Mouse (Mus musculus) MEL (cell line): ENCODE data around the gene Kiss1r.

ENCODE experiments used
- CHD2 ChIP-seq: IDR thresholded peaks from 2 replicates; pipeline ENCODE4 v1.6.1; 2011; ENCODE audit warnings: low read length, improper control_type of control experiment
- CTCF ChIP-seq, 3 experiments: IDR thresholded peaks in 2 of 3; conservative IDR thresholded peaks in 1 of 3; 2 replicates each; pipeline ENCODE4 v1.5.1; 2011 to 2012; ENCODE audit warnings: low read length in 3 of 3, low read depth in 2 of 3, mild to moderate bottlenecking in 2 of 3, improper control_type of control experiment in 1 of 3, inconsistent platforms in 1 of 3, mixed read lengths in 1 of 3, moderate library complexity in 1 of 3; ENCODE audit not compliant: control insufficient read depth in 1 of 3, insufficient read depth in 1 of 3, poor library complexity in 1 of 3, severe bottlenecking in 1 of 3
- EP300 ChIP-seq, 2 experiments: IDR thresholded peaks; 2 replicates each; pipeline ENCODE4 v1.6.1; 2011; ENCODE audit warnings: improper control_type of control experiment in 2 of 2, low read length in 2 of 2, low read depth in 1 of 2, mild to moderate bottlenecking in 1 of 2
- GATA1 ChIP-seq: IDR thresholded peaks from 2 replicates; pipeline ENCODE4 v1.6.1; 2011; ENCODE audit warnings: low read depth, low read length, improper control_type of control experiment
- KAT2A ChIP-seq: conservative IDR thresholded peaks from 2 replicates; pipeline ENCODE4 v1.6.1; 2012; ENCODE audit warnings: low read depth, low read length, improper control_type of control experiment, inconsistent platforms
- MAZ ChIP-seq: IDR thresholded peaks from 2 replicates; pipeline ENCODE4 v1.6.1; 2012; ENCODE audit warnings: low read depth, mild to moderate bottlenecking, inconsistent platforms, low read length, improper control_type of control experiment
- MEF2A ChIP-seq: IDR thresholded peaks from 2 replicates; pipeline ENCODE4 v1.6.1; 2014; ENCODE audit warnings: low read depth, mild to moderate bottlenecking, inconsistent platforms, low read length, improper control_type of control experiment; ENCODE audit not compliant: poor library complexity, insufficient replicate concordance, severe bottlenecking; ENCODE audit errors: extremely low read depth
- NRF1 ChIP-seq: IDR thresholded peaks from 2 replicates; pipeline ENCODE4 v1.6.1; 2014; ENCODE audit warnings: low read depth, mild to moderate bottlenecking, inconsistent platforms, low read length, improper control_type of control experiment, moderate library complexity; ENCODE audit not compliant: poor library complexity, insufficient read depth, severe bottlenecking
- POLR2A ChIP-seq, 2 experiments: IDR thresholded peaks; 2 replicates each; pipeline ENCODE4 v1.6.1; 2011 to 2012; ENCODE audit warnings: low read length in 2 of 2, mild to moderate bottlenecking in 2 of 2, control low read depth in 1 of 2, improper control_type of control experiment in 1 of 2, low read depth in 1 of 2, moderate library complexity in 1 of 2; ENCODE audit not compliant: control insufficient read depth in 1 of 2, insufficient read depth in 1 of 2, poor library complexity in 1 of 2
- RAD21 ChIP-seq: IDR thresholded peaks from 2 replicates; pipeline ENCODE4 v1.6.1; 2011; ENCODE audit warnings: mild to moderate bottlenecking, low read depth, low read length, improper control_type of control experiment
- RCOR1 ChIP-seq: IDR thresholded peaks from 2 replicates; pipeline ENCODE4 v1.6.1; 2012; ENCODE audit warnings: low read depth, mild to moderate bottlenecking, inconsistent platforms, low read length, improper control_type of control experiment
- SMC3 ChIP-seq: IDR thresholded peaks from 2 replicates; pipeline ENCODE4 v1.6.1; 2011; ENCODE audit warnings: low read depth, low read length, improper control_type of control experiment
- TAL1 ChIP-seq: IDR thresholded peaks from 2 replicates; pipeline ENCODE4 v1.6.1; 2012; ENCODE audit warnings: mild to moderate bottlenecking, inconsistent platforms, low read length, moderate library complexity, mixed read lengths
- ZC3H11A ChIP-seq: IDR thresholded peaks from 2 replicates; pipeline ENCODE4 v1.6.1; 2012; ENCODE audit warnings: low read depth, mild to moderate bottlenecking, inconsistent platforms, low read length, improper control_type of control experiment

- TF ChIP-seq SMC3 (no peak), NRF1 (no peak), POLR2A (IDR thresholded peaks at IDR 0.05; ENCODE audit: control insufficient read depth in 1 of 2, insufficient read depth in 1 of 2, low read depth in 1 of 2, low read length in 2 of 2, poor library complexity in 1 of 2) (no peak), MEF2A (no peak), RCOR1 (no peak), ZC3H11A (no peak), CTCF (IDR thresholded peaks at IDR 0.05 in 2 of 3, conservative IDR thresholded peaks at IDR 0.05 in 1 of 3; ENCODE audit: control insufficient read depth in 1 of 3, insufficient read depth in 1 of 3, low read depth in 2 of 3, low read length in 3 of 3, poor library complexity in 1 of 3, severe bottlenecking in 1 of 3) (no peak), MAZ (no peak), CHD2 (no peak), KAT2A (no peak), EP300 (IDR thresholded peaks at IDR 0.05; ENCODE audit: low read depth in 1 of 2, low read length in 2 of 2) (no peak), TAL1 (no peak), GATA1 (no peak), RAD21 (no peak)
These were observed 9.4 kb upstream of the Kiss1r start for GRCm38 (mm10) chr10:79907415-79907814.
